Mouse (Mus musculus) midbrain, embryonic 16.5 days (tissue): ENCODE measurements at regions not wholly inside any gene's neighbourhood (a gene's known extent, or its start where the extent isn't known, plus 50 kb on each side); places are given as distances from the start of the nearest gene placed in this dataset.

Experiments
- ATAC-seq: fragments of 200-750 bp; cut with Nextera tagmentation; 2 replicates; pipeline ENCODE4 v1.8.0; 2017; ENCODE audit warnings: moderate TSS enrichment
- H3K27ac ChIP-seq: fragments of 300-500 bp; sonication (generic); 2 replicates; pipeline ENCODE4 v1.5.1; 2014; ENCODE audit warnings: mild to moderate bottlenecking, low read length, mixed read lengths
- H3K27me3 ChIP-seq: fragments of 300-500 bp; sonication (generic); 2 replicates; pipeline ENCODE4 v1.6.1; 2014; ENCODE audit warnings: low read depth, low read length, mixed read lengths; ENCODE audit not compliant: control insufficient read depth, insufficient read depth
- H3K36me3 ChIP-seq: fragments of 300-500 bp; sonication (generic); 2 replicates; pipeline ENCODE4 v1.6.1; 2014; ENCODE audit warnings: mild to moderate bottlenecking, low read length, moderate library complexity, mixed read lengths; ENCODE audit not compliant: control insufficient read depth, insufficient read depth
- H3K4me1 ChIP-seq: fragments of 300-500 bp; sonication (generic); 2 replicates; pipeline ENCODE4 v1.6.1; 2014; ENCODE audit warnings: mild to moderate bottlenecking, low read length, mixed read lengths; ENCODE audit not compliant: control insufficient read depth, insufficient read depth
- H3K4me2 ChIP-seq: fragments of 300-500 bp; sonication (generic); 2 replicates; pipeline ENCODE4 v1.6.1; 2014; ENCODE audit warnings: mild to moderate bottlenecking, low read length, mixed read lengths
- H3K4me3 ChIP-seq: fragments of 300-500 bp; sonication (generic); 2 replicates; pipeline ENCODE4 v1.5.1; 2014; ENCODE audit warnings: low read depth, mild to moderate bottlenecking, low read length, moderate library complexity, mixed read lengths
- H3K9ac ChIP-seq: fragments of 300-500 bp; sonication (generic); 2 replicates; pipeline ENCODE4 v1.6.1; 2014; ENCODE audit warnings: low read depth, low read length, mixed read lengths
- H3K9me3 ChIP-seq: fragments of 300-500 bp; sonication (generic); replicated peaks from 2 replicates; pipeline ENCODE4 v1.6.1; 2014; ENCODE audit warnings: mild to moderate bottlenecking, low read length, mixed read lengths; ENCODE audit not compliant: control insufficient read depth, poor library complexity, severe bottlenecking
- WGBS: fragments of 180-500 bp; shearing (Covaris S2); extraction: QIAGEN DNeasy Blood & Tissue Kit; methylation state at CpG from one replicate; pipeline ENCODE4 v1.1.7; 2014; 5-methylcytosine and 5-hydroxymethylcytosine counted together

DNA sequence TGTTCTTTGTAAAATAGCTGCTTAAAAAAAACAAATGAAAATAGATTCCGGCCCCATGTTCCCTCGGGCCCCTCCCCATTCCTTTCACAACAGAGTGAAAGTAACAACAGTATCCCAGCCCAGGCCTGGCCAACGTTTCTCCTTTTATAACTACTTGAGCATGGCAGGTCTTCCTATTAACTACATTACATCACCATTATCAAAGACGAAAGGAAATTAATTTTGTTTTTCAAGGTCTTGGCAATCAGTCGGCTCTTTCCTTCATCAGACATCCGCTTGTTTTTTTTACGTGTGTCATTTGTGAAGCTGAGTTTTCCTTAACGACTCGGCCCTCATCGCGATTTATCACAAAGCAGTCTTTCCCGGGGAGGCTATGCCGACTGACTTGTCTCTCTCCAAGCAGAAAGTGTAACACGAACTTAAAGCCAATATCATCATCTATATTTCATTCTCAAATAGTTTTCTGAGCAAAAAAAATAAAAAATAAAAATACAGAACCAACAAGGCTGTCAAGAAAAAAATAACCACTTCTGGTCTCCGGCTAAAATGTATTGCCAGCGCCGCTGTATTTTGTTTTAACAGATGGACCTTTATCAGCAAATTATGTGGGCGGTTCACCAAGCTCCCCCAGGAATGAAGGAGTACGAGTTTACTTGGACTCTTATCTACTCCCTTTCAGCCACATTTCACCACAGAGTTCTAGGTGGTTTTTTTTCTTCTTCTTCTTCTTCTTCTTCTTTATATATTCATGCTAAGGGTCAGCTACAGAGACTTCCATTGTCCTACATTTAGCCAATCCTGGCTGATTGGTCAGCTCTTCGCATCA, 89.9 kb upstream of the Cdkn3 start:
- H3K27me3 ChIP-seq = no peaks in the 10 kb centered on the region
- H3K36me3 ChIP-seq = no peaks in the 10 kb centered on the region
- no peaks in the 10 kb centered on the region for H3K9me3 ChIP-seq
- H3K4me2 ChIP-seq = no peak overlapping the region
- 88% methylated on average over 20 of the region's 20 CpGs for WGBS
- H3K4me1 ChIP-seq = no peaks in the 10 kb centered on the region
- H3K9ac ChIP-seq = no peak overlapping the region
- no peak for ATAC-seq
- H3K4me3 ChIP-seq = no peak overlapping the region
- no peak overlapping the region for H3K27ac ChIP-seq

GRCm38 (mm10) chr14:46668275-46668674, 92.1 kb upstream of the Cdkn3 start:
- Histone ChIP-seq H3K4me2 (no peak overlapping the region), H3K4me3 (no peak overlapping the region), H3K27me3 (no peaks in the 10 kb centered on the region), H3K9ac (no peak overlapping the region), H3K9me3 (no peaks in the 10 kb centered on the region), H3K27ac (no peak overlapping the region), H3K4me1 (no peaks in the 10 kb centered on the region), H3K36me3 (no peaks in the 10 kb centered on the region)
- WGBS = 92% methylated on average over 3 of the region's 3 CpGs
- no peak for ATAC-seq

DNA sequence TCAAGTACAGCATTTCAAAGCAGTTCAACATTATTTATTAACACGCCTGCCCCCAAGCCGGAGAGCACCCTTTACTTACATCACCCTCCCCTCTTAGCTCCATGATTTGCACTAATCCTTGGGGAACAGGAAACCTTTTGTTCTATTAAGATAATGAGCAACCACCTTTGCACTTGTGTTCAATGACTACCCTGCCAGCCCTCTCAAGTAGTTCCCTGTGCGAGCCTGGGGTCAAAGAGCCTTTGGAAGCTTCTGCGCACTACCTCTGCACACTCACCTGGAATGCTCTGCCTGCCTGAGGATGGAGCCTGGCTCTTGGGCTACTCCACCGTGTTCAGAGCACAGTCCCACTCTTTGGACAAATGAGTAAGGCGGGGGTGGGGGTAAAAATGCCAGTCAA, 96.0 kb upstream of the Cdkn3 start:
- ATAC-seq = no peak
- Histone ChIP-seq H3K9me3 (no peaks in the 10 kb centered on the region), H3K4me1 (peaks cover 18% of the 10 kb centered on the region), H3K4me3 (no peak overlapping the region), H3K4me2 (no peak overlapping the region), H3K27ac (no peak overlapping the region), H3K36me3 (no peaks in the 10 kb centered on the region), H3K27me3 (no peaks in the 10 kb centered on the region), H3K9ac (no peak overlapping the region)
- 72% methylated on average over 6 of the region's 6 CpGs for WGBS

- Histone ChIP-seq H3K27me3 (no peaks in the 10 kb centered on the region), H3K4me1 (peaks cover 18% of the 10 kb centered on the region), H3K36me3 (no peaks in the 10 kb centered on the region), H3K9me3 (no peaks in the 10 kb centered on the region), H3K27ac (no peak overlapping the region), H3K4me2 (no peak overlapping the region), H3K9ac (no peak overlapping the region), H3K4me3 (no peak overlapping the region)
- WGBS = 82% methylated on average over 5 of the region's 5 CpGs
- no peak for ATAC-seq
These were observed 96.8 kb upstream of the Cdkn3 start for GRCm38 (mm10) chr14:46663529-46663928.

DNA sequence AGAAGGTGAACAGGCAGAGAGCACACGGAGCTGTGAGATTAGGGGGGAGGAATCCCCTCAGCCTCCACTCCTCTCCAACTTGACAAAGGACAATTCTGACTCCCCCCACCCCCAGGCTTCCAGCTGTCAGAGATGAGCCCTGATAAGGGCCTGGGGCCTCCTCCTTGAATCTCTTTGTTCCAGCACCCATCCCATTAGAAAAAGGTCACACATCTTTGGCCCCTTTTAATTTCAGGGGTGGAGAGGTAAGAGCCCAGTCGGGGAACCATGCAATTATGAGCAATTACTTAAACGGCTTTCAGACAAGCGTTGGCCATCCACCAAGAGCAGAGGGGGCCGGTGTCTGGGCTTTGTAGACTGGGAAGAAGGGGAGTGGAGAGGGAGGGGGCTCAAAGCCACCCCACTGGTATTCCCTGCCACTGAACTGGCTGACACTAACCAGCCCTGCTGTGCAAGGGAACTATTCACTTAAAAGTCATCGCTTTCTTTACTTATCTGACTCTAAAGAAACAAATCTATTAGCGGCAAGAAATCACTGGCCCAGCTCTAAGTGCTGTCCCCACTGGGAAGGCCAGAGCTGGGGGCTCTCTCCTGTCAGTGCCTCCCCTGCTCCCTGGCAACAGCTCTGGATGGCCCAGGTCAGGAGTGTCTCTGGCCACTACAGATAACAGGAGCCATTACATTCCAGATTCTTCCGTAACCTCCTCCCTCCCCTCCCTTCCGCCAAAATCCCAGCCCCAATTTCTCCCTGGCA, 98.4 kb upstream of the Cdkn3 start:
- Histone ChIP-seq H3K4me3 (no peak overlapping the region), H3K4me1 (peaks cover 18% of the 10 kb centered on the region), H3K27ac (peak overlapping the region; percentile 15; the same call in 1 of the 2 replicates), H3K4me2 (no peak overlapping the region), H3K9me3 (no peaks in the 10 kb centered on the region), H3K9ac (no peak overlapping the region), H3K36me3 (no peaks in the 10 kb centered on the region), H3K27me3 (no peaks in the 10 kb centered on the region)
- WGBS = 5% methylated on average over 9 of the region's 9 CpGs
- peak; percentile 74 for ATAC-seq

DNA sequence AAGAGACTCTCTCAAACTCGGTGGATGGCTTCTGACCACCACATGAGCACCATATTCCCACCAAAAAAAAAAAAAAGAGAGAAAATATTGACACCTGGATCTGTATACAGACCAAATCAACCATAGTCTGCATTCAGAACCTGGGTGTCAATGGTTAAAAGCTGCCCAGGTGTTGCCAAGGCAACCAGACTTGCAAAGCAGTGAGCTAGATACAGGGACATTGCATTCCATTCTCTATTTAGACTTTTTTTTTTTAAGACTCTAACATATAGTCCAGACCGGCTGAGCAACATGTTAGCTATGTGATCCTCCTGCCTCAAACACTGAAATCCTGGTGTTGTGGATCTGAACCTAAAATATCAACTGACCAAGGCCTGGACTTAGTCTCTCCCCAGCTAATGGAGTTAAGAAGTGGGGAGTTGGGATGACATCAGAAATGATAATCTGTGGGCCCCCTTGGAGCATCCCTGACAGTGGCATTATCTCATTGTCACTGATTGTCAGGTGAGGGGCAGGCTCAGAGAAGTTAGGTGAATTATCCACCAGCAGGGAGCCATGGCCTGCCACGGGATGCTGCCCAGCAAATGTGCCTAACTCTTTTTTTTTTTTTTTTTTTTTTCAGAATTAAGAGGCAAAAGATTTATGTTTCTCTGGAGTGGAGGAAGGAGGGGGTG, 99.1 kb upstream of the Cdkn3 start:
- no peaks in the 10 kb centered on the region for H3K36me3 ChIP-seq
- peaks cover 18% of the 10 kb centered on the region for H3K4me1 ChIP-seq
- WGBS = 14% methylated on average over 3 of the region's 3 CpGs
- H3K27ac ChIP-seq = no peak overlapping the region
- no peak overlapping the region for H3K9ac ChIP-seq
- H3K27me3 ChIP-seq = no peaks in the 10 kb centered on the region
- ATAC-seq = peak; percentile 66
- no peaks in the 10 kb centered on the region for H3K9me3 ChIP-seq
- no peak overlapping the region for H3K4me2 ChIP-seq
- H3K4me3 ChIP-seq = no peak overlapping the region

- 70% methylated on average over 4 of the region's 4 CpGs for WGBS
- Histone ChIP-seq H3K4me2 (no peak overlapping the region), H3K9ac (no peak overlapping the region), H3K27me3 (no peaks in the 10 kb centered on the region), H3K4me1 (peaks cover 18% of the 10 kb centered on the region), H3K36me3 (no peaks in the 10 kb centered on the region), H3K4me3 (no peak overlapping the region), H3K9me3 (no peaks in the 10 kb centered on the region), H3K27ac (no peak overlapping the region)
- no peak for ATAC-seq
These were observed 101.0 kb upstream of the Cdkn3 start for GRCm38 (mm10) chr14:46659365-46659764.

DNA sequence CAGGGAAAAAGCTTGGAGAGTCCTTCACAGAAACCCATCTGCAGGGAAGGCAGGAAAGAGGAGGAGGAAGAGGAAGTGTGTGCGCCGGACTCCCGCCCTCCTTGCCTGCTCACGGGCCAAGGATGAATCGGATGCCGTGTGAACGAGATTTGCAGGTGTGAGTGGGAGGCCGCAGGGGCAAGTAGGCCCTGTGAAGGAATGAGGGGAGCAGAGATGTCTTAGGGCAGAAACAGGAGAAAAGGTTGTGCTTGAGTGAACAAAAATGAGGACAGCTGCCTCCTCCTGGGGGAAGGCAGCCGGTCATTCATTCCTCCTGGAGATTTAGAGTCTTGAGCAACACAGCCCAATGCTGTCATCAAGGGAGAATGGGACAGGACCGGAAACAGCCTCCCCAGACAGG, 104.1 kb upstream of the Cdkn3 start:
- ATAC-seq = no peak

More for the DNA sequence above, 104.1 kb upstream of the Cdkn3 start:
- Histone ChIP-seq H3K36me3 (no peaks in the 10 kb centered on the region), H3K27ac (no peak overlapping the region), H3K9me3 (no peaks in the 10 kb centered on the region), H3K4me3 (no peak overlapping the region), H3K4me2 (no peak overlapping the region), H3K27me3 (no peaks in the 10 kb centered on the region), H3K4me1 (peaks cover 5% of the 10 kb centered on the region; the same call in 1 of the 2 replicates), H3K9ac (no peak overlapping the region)
- 75% methylated on average over 10 of the region's 10 CpGs for WGBS
